Mouse (Mus musculus): ENCODE measurements around the gene Znrf4. TPM values are rescaled to one million over a fixed set of nuclear protein-coding genes. Genes with fewer than 3 reads are reported as not detected.

Gene Znrf4
- polyA plus RNA-seq (2014; fragmentation: Illumina TruSeq; extraction: RNeasy Lipid Tissue Mini Kit (QIAGEN cat#74804); ENCODE audit: low read depth, low replicate concordance): not detected

DNA sequence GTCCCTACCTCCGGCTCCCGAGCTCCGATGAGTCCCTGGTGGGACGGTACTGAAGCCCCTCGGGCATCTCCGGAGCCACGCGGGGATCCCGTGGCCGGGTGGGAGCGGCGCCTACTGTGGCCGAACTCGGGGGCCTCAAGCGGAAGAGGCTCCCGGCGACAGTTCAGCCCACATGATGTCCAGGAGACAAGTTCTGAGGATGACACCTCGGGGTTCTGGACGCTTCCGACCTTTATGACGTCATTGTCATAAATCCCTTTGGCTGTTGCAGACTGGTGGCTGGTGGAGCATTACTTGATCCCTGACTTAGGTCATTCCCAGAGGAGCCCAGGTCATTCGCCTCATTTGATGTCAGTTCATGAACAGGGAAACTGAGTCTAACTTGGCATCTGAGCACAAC is at the start of gene Znrf4:
Gene Znrf4 (minus strand): TSS at position 122 of the 400 bp plus-strand sequence.

DNA sequence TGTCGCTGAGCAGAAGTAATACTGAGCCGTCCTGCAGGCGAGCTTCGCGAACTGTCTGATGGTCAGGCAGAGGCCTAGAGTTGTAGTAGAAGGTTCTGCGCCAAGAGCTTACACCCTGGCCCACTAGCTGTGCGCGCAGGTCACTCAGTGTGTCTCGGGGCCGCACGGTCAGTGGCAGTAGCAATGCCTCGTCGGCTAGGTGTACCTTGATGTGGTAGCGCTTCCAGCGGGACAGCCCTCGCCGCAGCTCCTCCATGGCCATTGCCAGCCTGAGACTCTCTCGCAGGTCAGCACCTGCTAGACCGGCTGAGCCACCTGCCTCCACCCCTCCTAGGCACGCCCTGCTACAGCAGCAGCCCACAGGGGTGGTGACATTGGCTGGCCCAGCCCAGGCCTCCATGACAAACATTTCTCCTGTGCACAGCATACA is 41.9 kb upstream of the Znrf4 start, which contains the start of gene Gm20219:
Gene Gm20219 (minus strand): TSS at position 266 of the 430 bp plus-strand sequence.

DNA sequence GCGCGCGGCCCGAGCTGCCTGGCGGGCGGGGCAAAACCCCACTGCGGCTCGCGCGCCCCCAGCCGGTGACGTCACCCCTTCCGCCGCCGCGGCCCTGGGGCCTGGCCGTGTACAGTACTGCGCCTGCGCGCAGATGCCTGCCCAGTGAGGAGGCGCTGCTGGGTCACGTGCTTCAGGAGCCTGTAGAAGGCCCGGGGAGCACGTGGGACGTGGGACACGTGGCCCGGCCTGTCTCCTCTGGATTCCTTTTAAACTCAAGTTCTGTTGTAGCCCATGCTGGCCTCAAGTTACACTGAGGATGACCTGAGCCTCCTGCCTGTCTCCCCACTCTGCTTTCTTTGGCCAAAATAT is 35.9 kb downstream of the Znrf4 start, which contains the start of gene Ptprs:
Gene Ptprs (minus strand): TSS at position 82 of the 351 bp plus-strand sequence.

Other genes starting within 250 kb of the Znrf4 start
- gene Ticam1, start 235.6 kb downstream of the Znrf4 start, polyA plus RNA-seq (2014; fragmentation: Illumina TruSeq; extraction: RNeasy Lipid Tissue Mini Kit (QIAGEN cat#74804); ENCODE audit: low read depth, low replicate concordance): 6.8 TPM
- gene Plin3, start 219.6 kb downstream of the Znrf4 start, polyA plus RNA-seq (2014; fragmentation: Illumina TruSeq; extraction: RNeasy Lipid Tissue Mini Kit (QIAGEN cat#74804); ENCODE audit: low read depth, low replicate concordance): 98.2 TPM
- not detected for gene Arrdc5, start 212.1 kb downstream of the Znrf4 start, polyA plus RNA-seq (2014; fragmentation: Illumina TruSeq; extraction: RNeasy Lipid Tissue Mini Kit (QIAGEN cat#74804); ENCODE audit: low read depth, low replicate concordance)
- gene Uhrf1, start 209.1 kb downstream of the Znrf4 start, polyA plus RNA-seq (2014; fragmentation: Illumina TruSeq; extraction: RNeasy Lipid Tissue Mini Kit (QIAGEN cat#74804); ENCODE audit: low read depth, low replicate concordance): 0.84 TPM
- 21.0 TPM for gene Kdm4b, start 186.4 kb downstream of the Znrf4 start, polyA plus RNA-seq (2014; fragmentation: Illumina TruSeq; extraction: RNeasy Lipid Tissue Mini Kit (QIAGEN cat#74804); ENCODE audit: low read depth, low replicate concordance)
- gene Ptprs, start 35.9 kb downstream of the Znrf4 start, polyA plus RNA-seq (2014; fragmentation: Illumina TruSeq; extraction: RNeasy Lipid Tissue Mini Kit (QIAGEN cat#74804); ENCODE audit: low read depth, low replicate concordance): 46.2 TPM
- gene Gm20219, start 42.0 kb upstream of the Znrf4 start, polyA plus RNA-seq (2014; fragmentation: Illumina TruSeq; extraction: RNeasy Lipid Tissue Mini Kit (QIAGEN cat#74804); ENCODE audit: low read depth, low replicate concordance): not detected
- gene Safb2, start 72.2 kb upstream of the Znrf4 start, polyA plus RNA-seq (2014; fragmentation: Illumina TruSeq; extraction: RNeasy Lipid Tissue Mini Kit (QIAGEN cat#74804); ENCODE audit: low read depth, low replicate concordance): 63.1 TPM
- 89.3 TPM for gene Safb, start 72.4 kb upstream of the Znrf4 start, polyA plus RNA-seq (2014; fragmentation: Illumina TruSeq; extraction: RNeasy Lipid Tissue Mini Kit (QIAGEN cat#74804); ENCODE audit: low read depth, low replicate concordance)
- 302 TPM for gene 2410015M20Rik, start 97.3 kb upstream of the Znrf4 start, polyA plus RNA-seq (2014; fragmentation: Illumina TruSeq; extraction: RNeasy Lipid Tissue Mini Kit (QIAGEN cat#74804); ENCODE audit: low read depth, low replicate concordance)
- gene Rpl36, start 101.0 kb upstream of the Znrf4 start, polyA plus RNA-seq (2014; fragmentation: Illumina TruSeq; extraction: RNeasy Lipid Tissue Mini Kit (QIAGEN cat#74804); ENCODE audit: low read depth, low replicate concordance): 1,063 TPM
- gene Lonp1, start 114.5 kb upstream of the Znrf4 start, polyA plus RNA-seq (2014; fragmentation: Illumina TruSeq; extraction: RNeasy Lipid Tissue Mini Kit (QIAGEN cat#74804); ENCODE audit: low read depth, low replicate concordance): 125 TPM
- not detected for gene Catsperd, start 115.7 kb upstream of the Znrf4 start, polyA plus RNA-seq (2014; fragmentation: Illumina TruSeq; extraction: RNeasy Lipid Tissue Mini Kit (QIAGEN cat#74804); ENCODE audit: low read depth, low replicate concordance)
- 35.0 TPM for gene Ranbp3, start 160.9 kb upstream of the Znrf4 start, polyA plus RNA-seq (2014; fragmentation: Illumina TruSeq; extraction: RNeasy Lipid Tissue Mini Kit (QIAGEN cat#74804); ENCODE audit: low read depth, low replicate concordance)
- 933 TPM for gene Ndufa11, start 205.3 kb upstream of the Znrf4 start, polyA plus RNA-seq (2014; fragmentation: Illumina TruSeq; extraction: RNeasy Lipid Tissue Mini Kit (QIAGEN cat#74804); ENCODE audit: low read depth, low replicate concordance)
- 5.9 TPM for gene Vmac, start 205.6 kb upstream of the Znrf4 start, polyA plus RNA-seq (2014; fragmentation: Illumina TruSeq; extraction: RNeasy Lipid Tissue Mini Kit (QIAGEN cat#74804); ENCODE audit: low read depth, low replicate concordance)
- gene Nrtn, start 245.1 kb upstream of the Znrf4 start, polyA plus RNA-seq (2014; fragmentation: Illumina TruSeq; extraction: RNeasy Lipid Tissue Mini Kit (QIAGEN cat#74804); ENCODE audit: low read depth, low replicate concordance): 10.2 TPM